Mouse (Mus musculus): ENCODE data around the gene Alox5. TPM values are rescaled to one million over a fixed set of nuclear protein-coding genes. Genes with fewer than 3 reads are reported as not detected.

The Alox5 gene
- polyA plus RNA-seq, 1 experiment from 2014 or later, result 0.86 TPM

GRCm38 (mm10) chr6:116427552-116427951 is 33.4 kb downstream of the Alox5 start:
- no peak overlapping the region for H3K27ac ChIP-seq (ENCODE audit: low read depth, low read length)
- ATAC-seq (ENCODE audit: low FRiP score) (no peak), DNase-seq (ENCODE audit: low spot score) (no peak)
- no peaks in the 10 kb centered on the region for H3K9me3 ChIP-seq (ENCODE audit: control insufficient read depth, low read length)
- no peaks in the 10 kb centered on the region for H3K4me1 ChIP-seq (replicated peaks; ENCODE audit: control insufficient read depth, insufficient read depth, low read length)
- H3K27me3 ChIP-seq (ENCODE audit: control insufficient read depth, insufficient read depth, low read length), result no peaks in the 10 kb centered on the region
- H3K4me2 ChIP-seq (replicated peaks; ENCODE audit: low read depth, low read length), result no peak overlapping the region
- no peaks in the 10 kb centered on the region for H3K36me3 ChIP-seq (ENCODE audit: control insufficient read depth, insufficient read depth, low read length)
- 78% methylated on average over 3 of the region's 3 CpGs for WGBS
- H3K9ac ChIP-seq (ENCODE audit: low read depth, low read length), result no peak overlapping the region
- no peak overlapping the region for H3K4me3 ChIP-seq (ENCODE audit: low read depth, low read length)

- whole genome bisulfite sequencing, result 79% methylated on average over 2 of the region's 2 CpGs
- H3K27me3 ChIP-seq (ENCODE audit: control insufficient read depth, insufficient read depth, low read length), result no peaks in the 10 kb centered on the region
Observed at GRCm38 (mm10) chr6:116423664-116424063, 37.3 kb downstream of the Alox5 start.

GRCm38 (mm10) chr6:116422991-116423390 is 38.0 kb downstream of the Alox5 start:
- no peak overlapping the region for H3K4me3 ChIP-seq (ENCODE audit: low read depth, low read length)
- no peaks in the 10 kb centered on the region for H3K9me3 ChIP-seq (ENCODE audit: control insufficient read depth, low read length)
- H3K4me1 ChIP-seq (replicated peaks; ENCODE audit: control insufficient read depth, insufficient read depth, low read length), result no peaks in the 10 kb centered on the region
- ATAC-seq (ENCODE audit: low FRiP score), result no peak
- H3K4me2 ChIP-seq (replicated peaks; ENCODE audit: low read depth, low read length), result no peak overlapping the region
- no peak overlapping the region for H3K27ac ChIP-seq (ENCODE audit: low read depth, low read length)
- no peak overlapping the region for H3K9ac ChIP-seq (ENCODE audit: low read depth, low read length)
- no peaks in the 10 kb centered on the region for H3K36me3 ChIP-seq (ENCODE audit: control insufficient read depth, insufficient read depth, low read length)
- WGBS, result 93% methylated on average over 7 of the region's 7 CpGs
- no peak for DNase-seq (ENCODE audit: low spot score)
- H3K27me3 ChIP-seq (ENCODE audit: control insufficient read depth, insufficient read depth, low read length), result no peaks in the 10 kb centered on the region

More at GRCm38 (mm10) chr6:116423664-116424063, 37.3 kb downstream of the Alox5 start:
- no peaks in the 10 kb centered on the region for H3K9me3 ChIP-seq (ENCODE audit: control insufficient read depth, low read length)
- H3K9ac ChIP-seq (ENCODE audit: low read depth, low read length), result no peak overlapping the region
- H3K4me2 ChIP-seq (replicated peaks; ENCODE audit: low read depth, low read length), result no peak overlapping the region
- no peaks in the 10 kb centered on the region for H3K4me1 ChIP-seq (replicated peaks; ENCODE audit: control insufficient read depth, insufficient read depth, low read length)
- no peak overlapping the region for H3K27ac ChIP-seq (ENCODE audit: low read depth, low read length)
- no peak for DNase-seq (ENCODE audit: low spot score)
- no peak overlapping the region for H3K4me3 ChIP-seq (ENCODE audit: low read depth, low read length)
- ATAC-seq (ENCODE audit: low FRiP score), result no peak
- no peaks in the 10 kb centered on the region for H3K36me3 ChIP-seq (ENCODE audit: control insufficient read depth, insufficient read depth, low read length)

- no peak overlapping the region for H3K27ac ChIP-seq (ENCODE audit: low read depth, low read length)
- DNase-seq (ENCODE audit: low spot score) (no peak), ATAC-seq (ENCODE audit: low FRiP score) (no peak)
- no peaks in the 10 kb centered on the region for H3K27me3 ChIP-seq (ENCODE audit: control insufficient read depth, insufficient read depth, low read length)
- H3K4me1 ChIP-seq (replicated peaks; ENCODE audit: control insufficient read depth, insufficient read depth, low read length), result no peaks in the 10 kb centered on the region
- H3K4me3 ChIP-seq (ENCODE audit: low read depth, low read length), result no peak overlapping the region
- no peak overlapping the region for H3K9ac ChIP-seq (ENCODE audit: low read depth, low read length)
- no peak overlapping the region for H3K4me2 ChIP-seq (replicated peaks; ENCODE audit: low read depth, low read length)
- no peaks in the 10 kb centered on the region for H3K36me3 ChIP-seq (ENCODE audit: control insufficient read depth, insufficient read depth, low read length)
- no peaks in the 10 kb centered on the region for H3K9me3 ChIP-seq (ENCODE audit: control insufficient read depth, low read length)
- WGBS, result 88% methylated on average over 10 of the region's 10 CpGs
Observed at GRCm38 (mm10) chr6:116420271-116420670, 40.7 kb downstream of the Alox5 start.

- no peak overlapping the region for H3K9ac ChIP-seq (ENCODE audit: low read depth, low read length)
- H3K4me2 ChIP-seq (replicated peaks; ENCODE audit: low read depth, low read length), result no peak overlapping the region
- DNase-seq (ENCODE audit: low spot score) (no peak), ATAC-seq (ENCODE audit: low FRiP score) (no peak)
- H3K4me1 ChIP-seq (replicated peaks; ENCODE audit: control insufficient read depth, insufficient read depth, low read length), result no peaks in the 10 kb centered on the region
- no peaks in the 10 kb centered on the region for H3K9me3 ChIP-seq (ENCODE audit: control insufficient read depth, low read length)
- H3K36me3 ChIP-seq (ENCODE audit: control insufficient read depth, insufficient read depth, low read length), result no peaks in the 10 kb centered on the region
- H3K4me3 ChIP-seq (ENCODE audit: low read depth, low read length), result no peak overlapping the region
- 65% methylated on average over 6 of the region's 6 CpGs for WGBS
- H3K27ac ChIP-seq (ENCODE audit: low read depth, low read length), result no peak overlapping the region
- no peaks in the 10 kb centered on the region for H3K27me3 ChIP-seq (ENCODE audit: control insufficient read depth, insufficient read depth, low read length)
Observed at GRCm38 (mm10) chr6:116419699-116420098, 41.3 kb downstream of the Alox5 start.

- Histone ChIP-seq H3K4me1 (replicated peaks; ENCODE audit: control insufficient read depth, insufficient read depth, low read length) (no peaks in the 10 kb centered on the region), H3K4me3 (ENCODE audit: low read depth, low read length) (no peak overlapping the region), H3K9me3 (ENCODE audit: control insufficient read depth, low read length) (no peaks in the 10 kb centered on the region), H3K36me3 (ENCODE audit: control insufficient read depth, insufficient read depth, low read length) (no peaks in the 10 kb centered on the region), H3K27ac (ENCODE audit: low read depth, low read length) (no peak overlapping the region), H3K27me3 (ENCODE audit: control insufficient read depth, insufficient read depth, low read length) (no peaks in the 10 kb centered on the region), H3K9ac (ENCODE audit: low read depth, low read length) (no peak overlapping the region), H3K4me2 (replicated peaks; ENCODE audit: low read depth, low read length) (no peak overlapping the region)
- ATAC-seq (ENCODE audit: low FRiP score), result no peak
- DNase-seq (ENCODE audit: low spot score), result no peak
- 100% methylated on average over 1 of the region's 1 CpGs for WGBS
Observed at GRCm38 (mm10) chr6:116418487-116418886, 42.5 kb downstream of the Alox5 start.

GRCm38 (mm10) chr6:116417518-116418315 is 43.3 kb downstream of the Alox5 start:
- 65% methylated on average over 6 of the region's 6 CpGs for WGBS
- no peaks in the 10 kb centered on the region for H3K27me3 ChIP-seq (ENCODE audit: control insufficient read depth, insufficient read depth, low read length)
- no peak overlapping the region for H3K9ac ChIP-seq (ENCODE audit: low read depth, low read length)
- no peaks in the 10 kb centered on the region for H3K36me3 ChIP-seq (ENCODE audit: control insufficient read depth, insufficient read depth, low read length)
- H3K4me3 ChIP-seq (ENCODE audit: low read depth, low read length), result no peak overlapping the region
- DNase-seq (ENCODE audit: low spot score), result no peak
- ATAC-seq (ENCODE audit: low FRiP score), result no peak
- no peak overlapping the region for H3K27ac ChIP-seq (ENCODE audit: low read depth, low read length)
- H3K9me3 ChIP-seq (ENCODE audit: control insufficient read depth, low read length), result no peaks in the 10 kb centered on the region
- H3K4me1 ChIP-seq (replicated peaks; ENCODE audit: control insufficient read depth, insufficient read depth, low read length), result no peaks in the 10 kb centered on the region
- no peak overlapping the region for H3K4me2 ChIP-seq (replicated peaks; ENCODE audit: low read depth, low read length)

- DNase-seq (ENCODE audit: low spot score), result no peak
- H3K9ac ChIP-seq (ENCODE audit: low read depth, low read length), result no peak overlapping the region
- H3K4me3 ChIP-seq (ENCODE audit: low read depth, low read length), result no peak overlapping the region
- H3K4me2 ChIP-seq (replicated peaks; ENCODE audit: low read depth, low read length), result no peak overlapping the region
- no peaks in the 10 kb centered on the region for H3K4me1 ChIP-seq (replicated peaks; ENCODE audit: control insufficient read depth, insufficient read depth, low read length)
- H3K36me3 ChIP-seq (ENCODE audit: control insufficient read depth, insufficient read depth, low read length), result no peaks in the 10 kb centered on the region
- no peak overlapping the region for H3K27ac ChIP-seq (ENCODE audit: low read depth, low read length)
- ATAC-seq (ENCODE audit: low FRiP score), result no peak
- H3K27me3 ChIP-seq (ENCODE audit: control insufficient read depth, insufficient read depth, low read length), result no peaks in the 10 kb centered on the region
- H3K9me3 ChIP-seq (ENCODE audit: control insufficient read depth, low read length), result no peaks in the 10 kb centered on the region
- 91% methylated on average over 6 of the region's 6 CpGs for WGBS
Observed at GRCm38 (mm10) chr6:116416000-116416552, 44.9 kb downstream of the Alox5 start.

- no peaks in the 10 kb centered on the region for H3K36me3 ChIP-seq (ENCODE audit: control insufficient read depth, insufficient read depth, low read length)
- H3K9me3 ChIP-seq (ENCODE audit: control insufficient read depth, low read length), result no peaks in the 10 kb centered on the region
- DNase-seq (ENCODE audit: low spot score), result no peak
- H3K27ac ChIP-seq (ENCODE audit: low read depth, low read length), result no peak overlapping the region
- H3K9ac ChIP-seq (ENCODE audit: low read depth, low read length), result no peak overlapping the region
- no peak overlapping the region for H3K4me3 ChIP-seq (ENCODE audit: low read depth, low read length)
- 81% methylated on average over 12 of the region's 12 CpGs for WGBS
- H3K4me1 ChIP-seq (replicated peaks; ENCODE audit: control insufficient read depth, insufficient read depth, low read length), result no peaks in the 10 kb centered on the region
- H3K27me3 ChIP-seq (ENCODE audit: control insufficient read depth, insufficient read depth, low read length), result no peaks in the 10 kb centered on the region
- no peak for ATAC-seq (ENCODE audit: low FRiP score)
- no peak overlapping the region for H3K4me2 ChIP-seq (replicated peaks; ENCODE audit: low read depth, low read length)
Observed at GRCm38 (mm10) chr6:116415126-116415676, 45.8 kb downstream of the Alox5 start.

Data from hindbrain, embryonic 11.5 days (tissue).